Mouse (Mus musculus) lung, embryonic 15.5 days (tissue): ENCODE results near the gene Epas1. TPM values are rescaled to one million over a fixed set of nuclear protein-coding genes. Genes with fewer than 3 reads are reported as not detected.

ENCODE experiments used
- ATAC-seq: fragments of 200-750 bp; cut with Nextera tagmentation; 2 replicates; pipeline ENCODE4 v1.8.0; 2017; ENCODE audit warnings: moderate number of reproducible peaks, borderline replicate concordance; ENCODE audit not compliant: low FRiP score, low TSS enrichment; ENCODE audit errors: extremely low read depth
- H3K27ac ChIP-seq: fragments of 300-500 bp; sonication (generic); 2 replicates; pipeline ENCODE4 v1.5.1; 2015; ENCODE audit warnings: moderate library complexity, mild to moderate bottlenecking, inconsistent platforms
- H3K27me3 ChIP-seq: fragments of 300-500 bp; sonication (generic); 2 replicates; pipeline ENCODE4 v1.6.1; 2015; ENCODE audit warnings: inconsistent platforms
- H3K36me3 ChIP-seq: fragments of 300-500 bp; sonication (generic); 2 replicates; pipeline ENCODE4 v1.6.1; 2015; ENCODE audit warnings: inconsistent platforms
- H3K4me1 ChIP-seq: fragments of 300-500 bp; sonication (generic); 2 replicates; pipeline ENCODE4 v1.6.1; 2015; ENCODE audit warnings: inconsistent platforms
- H3K4me2 ChIP-seq: fragments of 300-500 bp; sonication (generic); 2 replicates; pipeline ENCODE4 v1.6.1; 2015; ENCODE audit warnings: inconsistent platforms, mild to moderate bottlenecking, moderate library complexity
- H3K4me3 ChIP-seq: fragments of 300-500 bp; sonication (generic); 2 replicates; pipeline ENCODE4 v1.5.1; 2015; ENCODE audit warnings: mild to moderate bottlenecking, inconsistent platforms
- H3K9ac ChIP-seq: fragments of 300-500 bp; sonication (generic); 2 replicates; pipeline ENCODE4 v1.6.1; 2015; ENCODE audit warnings: inconsistent platforms
- H3K9me3 ChIP-seq: fragments of 300-500 bp; sonication (generic); 2 replicates; pipeline ENCODE4 v1.6.1; 2016; ENCODE audit warnings: inconsistent platforms
- WGBS: fragments of 180-500 bp; shearing (Covaris S2); methylation state at CpG from one replicate; pipeline ENCODE4 v1.1.7; 2015; 5-methylcytosine and 5-hydroxymethylcytosine counted together
- polyA plus RNA-seq: library from polyadenylated mRNA; unstranded; fragments of >200 nt; fragmentation: Nextera tagmentation; extraction: Ambion mirVana; gene quantifications from 2 replicates; pipeline ENCODE4 v1.2.1, GENCODE M21; 2015

Epas1 gene
- polyA plus RNA-seq, 1 experiment from 2014 or later, result 10.1 TPM

GRCm38 (mm10) chr17:86779191-86780130, 26.0 kb downstream of the Epas1 start:
- Histone ChIP-seq H3K4me2 (no peak overlapping the region), H3K4me1 (peaks cover 33% of the 10 kb centered on the region), H3K9me3 (no peaks in the 10 kb centered on the region), H3K9ac (no peak overlapping the region), H3K27ac (0 out of 2 replicates have a peak overlapping the region, but pooled peaks have one; percentile 3), H3K36me3 (no peaks in the 10 kb centered on the region), H3K4me3 (no peak overlapping the region), H3K27me3 (no peaks in the 10 kb centered on the region)
- WGBS, result 47% methylated on average over 15 of the region's 15 CpGs
- no peak for ATAC-seq

- H3K4me3 ChIP-seq, result no peak overlapping the region
- H3K4me2 ChIP-seq, result no peak overlapping the region
- H3K27ac ChIP-seq, result no peak overlapping the region
- H3K9me3 ChIP-seq, result no peaks in the 10 kb centered on the region
- peaks cover 46% of the 10 kb centered on the region for H3K4me1 ChIP-seq
- WGBS, result 67% methylated on average over 6 of the region's 6 CpGs
- no peak overlapping the region for H3K9ac ChIP-seq
- ATAC-seq, result no peak
- no peaks in the 10 kb centered on the region for H3K36me3 ChIP-seq
- H3K27me3 ChIP-seq, result no peaks in the 10 kb centered on the region
Measured at GRCm38 (mm10) chr17:86780708-86781318, 27.3 kb downstream of the Epas1 start.

- WGBS, result 44% methylated on average over 12 of the region's 12 CpGs
- Histone ChIP-seq H3K9me3 (no peaks in the 10 kb centered on the region), H3K27me3 (no peaks in the 10 kb centered on the region), H3K9ac (no peak overlapping the region), H3K36me3 (no peaks in the 10 kb centered on the region), H3K4me2 (no peak overlapping the region), H3K27ac (no peak overlapping the region), H3K4me1 (peaks cover 52% of the 10 kb centered on the region), H3K4me3 (no peak overlapping the region)
- ATAC-seq, result no peak
Measured at GRCm38 (mm10) chr17:86781755-86782400, 28.4 kb downstream of the Epas1 start.

- H3K9me3 ChIP-seq, result no peaks in the 10 kb centered on the region
- H3K27ac ChIP-seq, result no peak overlapping the region
- ATAC-seq, result no peak
- peaks cover 57% of the 10 kb centered on the region for H3K4me1 ChIP-seq
- H3K9ac ChIP-seq, result no peak overlapping the region
- H3K36me3 ChIP-seq, result no peaks in the 10 kb centered on the region
- no peak overlapping the region for H3K4me3 ChIP-seq
- H3K27me3 ChIP-seq, result no peaks in the 10 kb centered on the region
- no peak overlapping the region for H3K4me2 ChIP-seq
- WGBS, result 72% methylated on average over 10 of the region's 10 CpGs
Measured at GRCm38 (mm10) chr17:86784405-86784977, 31.0 kb downstream of the Epas1 start.

- H3K4me2 ChIP-seq, result no peak overlapping the region
- peak overlapping the region; percentile 39; the same call in 1 of the 2 replicates for H3K27ac ChIP-seq
- ATAC-seq, result no peak
- peaks cover 50% of the 10 kb centered on the region for H3K4me1 ChIP-seq
- H3K36me3 ChIP-seq, result no peaks in the 10 kb centered on the region
- no peak overlapping the region for H3K4me3 ChIP-seq
- no peaks in the 10 kb centered on the region for H3K9me3 ChIP-seq
- H3K27me3 ChIP-seq, result no peaks in the 10 kb centered on the region
- 42% methylated on average over 7 of the region's 7 CpGs for WGBS
- no peak overlapping the region for H3K9ac ChIP-seq
Measured at GRCm38 (mm10) chr17:86785612-86786011, 32.1 kb downstream of the Epas1 start.

GRCm38 (mm10) chr17:86786496-86786895, 33.0 kb downstream of the Epas1 start:
- no peak overlapping the region for H3K4me3 ChIP-seq
- H3K9me3 ChIP-seq, result no peaks in the 10 kb centered on the region
- H3K27me3 ChIP-seq, result no peaks in the 10 kb centered on the region
- 69% methylated on average over 7 of the region's 7 CpGs for WGBS
- no peaks in the 10 kb centered on the region for H3K36me3 ChIP-seq
- H3K9ac ChIP-seq, result no peak overlapping the region
- no peak overlapping the region for H3K4me2 ChIP-seq
- no peak overlapping the region for H3K27ac ChIP-seq
- ATAC-seq, result no peak
- H3K4me1 ChIP-seq, result peaks cover 49% of the 10 kb centered on the region

- WGBS, result 65% methylated on average over 7 of the region's 7 CpGs
- no peak overlapping the region for H3K27ac ChIP-seq
- H3K4me1 ChIP-seq, result peaks cover 40% of the 10 kb centered on the region
- ATAC-seq, result no peak
- no peaks in the 10 kb centered on the region for H3K36me3 ChIP-seq
- no peak overlapping the region for H3K4me2 ChIP-seq
- no peak overlapping the region for H3K4me3 ChIP-seq
- H3K9ac ChIP-seq, result no peak overlapping the region
- no peaks in the 10 kb centered on the region for H3K9me3 ChIP-seq
- no peaks in the 10 kb centered on the region for H3K27me3 ChIP-seq
Measured at GRCm38 (mm10) chr17:86787805-86788204, 34.3 kb downstream of the Epas1 start.

GRCm38 (mm10) chr17:86788316-86788715, 34.8 kb downstream of the Epas1 start:
- H3K27me3 ChIP-seq, result no peaks in the 10 kb centered on the region
- no peaks in the 10 kb centered on the region for H3K9me3 ChIP-seq
- H3K27ac ChIP-seq, result no peak overlapping the region
- ATAC-seq, result 0 out of 2 replicates have a peak, but pooled peaks have one; percentile 8
- H3K4me3 ChIP-seq, result no peak overlapping the region
- WGBS, result 39% methylated on average over 6 of the region's 6 CpGs
- no peaks in the 10 kb centered on the region for H3K36me3 ChIP-seq
- H3K4me1 ChIP-seq, result peaks cover 37% of the 10 kb centered on the region
- no peak overlapping the region for H3K4me2 ChIP-seq
- H3K9ac ChIP-seq, result no peak overlapping the region

GRCm38 (mm10) chr17:86791925-86792324, 38.4 kb downstream of the Epas1 start:
- Histone ChIP-seq H3K9me3 (no peaks in the 10 kb centered on the region), H3K4me1 (peaks cover 9% of the 10 kb centered on the region; the same call in 1 of the 2 replicates), H3K4me3 (no peak overlapping the region), H3K4me2 (no peak overlapping the region), H3K27me3 (no peaks in the 10 kb centered on the region), H3K9ac (no peak overlapping the region), H3K27ac (no peak overlapping the region), H3K36me3 (no peaks in the 10 kb centered on the region)
- 83% methylated on average over 8 of the region's 8 CpGs for WGBS
- no peak for ATAC-seq

GRCm38 (mm10) chr17:86795773-86796172, 42.3 kb downstream of the Epas1 start:
- H3K9me3 ChIP-seq, result no peaks in the 10 kb centered on the region
- H3K9ac ChIP-seq, result no peak overlapping the region
- H3K27me3 ChIP-seq, result no peaks in the 10 kb centered on the region
- no peaks in the 10 kb centered on the region for H3K36me3 ChIP-seq
- no peak overlapping the region for H3K27ac ChIP-seq
- no peak overlapping the region for H3K4me2 ChIP-seq
- 79% methylated on average over 5 of the region's 5 CpGs for WGBS
- peaks cover 19% of the 10 kb centered on the region for H3K4me1 ChIP-seq
- no peak overlapping the region for H3K4me3 ChIP-seq
- no peak for ATAC-seq

- peak overlapping the region; percentile 35; the same call in 1 of the 2 replicates for H3K27ac ChIP-seq
- H3K4me1 ChIP-seq, result peaks cover 30% of the 10 kb centered on the region
- 92% methylated on average over 13 of the region's 13 CpGs for WGBS
- H3K27me3 ChIP-seq, result no peaks in the 10 kb centered on the region
- no peak overlapping the region for H3K4me2 ChIP-seq
- H3K9ac ChIP-seq, result no peak overlapping the region
- no peaks in the 10 kb centered on the region for H3K9me3 ChIP-seq
- H3K4me3 ChIP-seq, result no peak overlapping the region
- ATAC-seq, result no peak
- no peaks in the 10 kb centered on the region for H3K36me3 ChIP-seq
Measured at GRCm38 (mm10) chr17:86797031-86797430, 43.5 kb downstream of the Epas1 start.
